Mouse (Mus musculus): ENCODE results near the gene Olfr764-ps1. TPM values are rescaled to one million over a fixed set of nuclear protein-coding genes. Genes with fewer than 3 reads are reported as not detected.

Olfr764-ps1 gene
- not detected in 2 replicates for polyA plus RNA-seq (2012; rRNA removed; ENCODE audit: low replicate concordance)

DNA sequence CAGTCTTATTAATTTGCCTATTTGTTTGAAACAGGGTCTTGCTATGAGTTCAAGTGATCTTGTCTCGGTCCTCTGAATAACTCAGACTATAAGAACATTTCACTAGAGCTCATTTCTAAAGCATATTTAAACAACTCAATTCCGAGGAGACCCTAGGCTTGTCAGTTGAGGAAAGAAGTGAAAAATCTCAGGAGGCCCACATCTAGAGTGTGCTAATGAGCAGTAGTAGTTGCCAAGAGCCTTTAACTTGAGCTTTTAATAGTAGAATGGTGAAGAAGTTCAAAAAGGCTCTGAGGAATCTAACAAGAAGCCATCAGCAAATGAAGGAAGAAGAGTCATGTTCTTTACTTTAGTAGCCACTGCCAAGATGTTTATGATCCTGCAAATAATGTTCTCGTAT is at the start of gene Olfr764-ps1:
Gene Olfr764-ps1 (minus strand): TSS at position 101 of the 400 bp plus-strand sequence.

DNA sequence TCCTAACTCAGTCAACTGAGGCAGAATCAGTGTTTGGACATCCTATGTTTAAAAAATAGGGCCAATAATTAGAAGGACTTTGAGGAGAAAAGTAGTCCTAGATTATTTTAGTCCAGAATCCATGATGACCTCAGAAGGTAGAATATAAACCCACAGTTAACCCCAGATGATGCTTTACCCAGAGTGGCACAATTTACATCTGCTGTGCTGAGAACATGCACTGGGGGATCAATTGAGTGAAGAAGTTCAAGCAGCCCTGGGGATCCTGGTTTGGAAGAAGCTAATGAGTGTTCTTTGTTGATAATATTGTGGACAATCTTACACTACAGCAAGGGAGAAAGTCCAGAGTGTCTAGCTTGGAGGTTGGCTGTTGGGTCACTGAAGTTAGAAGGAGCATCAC is 43.1 kb upstream of the Olfr764-ps1 start, which contains the start of gene Olfr767:
Gene Olfr767 (minus strand): TSS at position 101 of the 400 bp plus-strand sequence.

DNA sequence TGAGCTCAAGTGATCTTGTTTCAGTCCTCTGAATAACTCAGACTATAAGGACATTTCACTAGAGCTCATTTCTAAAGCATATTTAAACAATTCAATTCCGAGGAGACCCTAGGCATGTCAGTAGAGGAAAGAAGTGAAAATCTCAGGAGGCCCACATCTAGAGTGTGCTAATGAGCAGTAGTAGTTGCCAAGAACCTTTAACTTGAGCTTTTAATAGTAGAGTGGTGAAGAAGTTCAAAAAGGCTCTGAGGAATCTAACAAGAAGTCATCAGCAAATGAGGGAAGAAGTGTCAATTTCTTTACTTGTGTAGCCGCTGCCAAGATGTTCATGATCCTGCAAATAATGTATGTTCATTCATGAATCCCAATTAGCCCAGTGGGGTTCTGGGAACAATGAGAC is 29.2 kb upstream of the Olfr764-ps1 start, which contains the start of gene Olfr766-ps1:
Gene Olfr766-ps1 (minus strand): TSS at position 101 of the 400 bp plus-strand sequence.

DNA sequence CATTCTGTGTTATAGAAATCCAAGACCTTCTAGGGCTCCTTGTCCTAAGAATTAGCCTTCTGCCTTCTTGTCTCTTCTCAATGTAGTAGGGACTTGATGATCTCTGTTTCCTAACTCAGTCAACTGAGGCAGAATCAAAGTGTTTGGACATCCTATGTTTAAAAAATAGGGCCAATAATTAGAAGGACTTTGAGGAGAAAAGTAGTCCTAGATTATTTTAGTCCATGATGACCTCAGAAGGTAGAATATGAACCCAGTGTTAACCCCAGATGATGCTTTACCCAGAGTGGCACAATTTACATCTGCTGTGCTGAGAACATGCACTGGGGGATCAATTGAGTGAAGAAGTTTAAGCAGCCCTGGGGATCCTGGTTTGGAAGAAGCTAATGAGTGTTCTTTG is 10.2 kb upstream of the Olfr764-ps1 start, which contains the start of gene Olfr765:
Gene Olfr765 (minus strand): TSS at position 101 of the 400 bp plus-strand sequence.

GRCm38 (mm10) chr10:129010288-129010841 is 29.3 kb downstream of the Olfr764-ps1 start, which contains the start of gene Olfr763:
TSS of gene Olfr763 (plus strand) at chr10:129010791.

DNA sequence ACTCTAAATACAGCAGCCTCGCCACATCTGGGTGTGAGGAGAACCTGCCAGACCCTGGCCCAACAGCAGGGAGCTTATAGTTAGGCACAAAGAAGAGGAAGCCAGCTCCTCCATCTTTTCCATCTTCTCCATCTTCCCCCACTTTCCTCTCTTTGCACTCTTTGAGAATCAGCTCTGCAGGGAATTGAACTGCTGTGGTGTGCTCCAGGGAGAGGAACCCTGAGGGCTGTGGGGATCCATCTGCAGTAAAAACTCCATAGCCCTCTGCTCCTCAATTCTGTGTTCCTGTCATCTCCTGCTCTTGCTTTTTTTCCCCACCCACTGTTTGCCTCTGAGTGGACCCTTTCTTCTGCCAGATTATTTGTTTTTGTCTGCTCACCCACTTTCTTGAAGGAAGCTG is 50.6 kb downstream of the Olfr764-ps1 start, which contains the start of gene Olfr9:
Gene Olfr9 (plus strand): TSS at position 301 of the 400 bp plus-strand sequence.

Other genes with a start within 250 kb of the Olfr764-ps1 start
- gene Mmp19, start 249.0 kb downstream of the Olfr764-ps1 start, polyA plus RNA-seq (2012; rRNA removed; ENCODE audit: low replicate concordance), result 27.6 and 57.1 TPM in 2 replicates
- 11.9 and 12.7 TPM in 2 replicates for gene Dnajc14, start 235.8 kb downstream of the Olfr764-ps1 start, polyA plus RNA-seq (2012; rRNA removed; ENCODE audit: low replicate concordance)
- gene Tmem198b, start 235.5 kb downstream of the Olfr764-ps1 start, polyA plus RNA-seq (2012; rRNA removed; ENCODE audit: low replicate concordance), result 26.8 and 30.4 TPM in 2 replicates
- 3.2 and 13.4 TPM in 2 replicates for gene Sarnp, start 222.6 kb downstream of the Olfr764-ps1 start, polyA plus RNA-seq (2012; rRNA removed; ENCODE audit: low replicate concordance)
- 33.3 and 73.8 TPM in 2 replicates for gene Ormdl2, start 218.3 kb downstream of the Olfr764-ps1 start, polyA plus RNA-seq (2012; rRNA removed; ENCODE audit: low replicate concordance)
- 3.6 and 4.9 TPM in 2 replicates for gene Gdf11, start 148.2 kb downstream of the Olfr764-ps1 start, polyA plus RNA-seq (2012; rRNA removed; ENCODE audit: low replicate concordance)
- 91.7 and 140 TPM in 2 replicates for gene Cd63, start 138.9 kb downstream of the Olfr764-ps1 start, polyA plus RNA-seq (2012; rRNA removed; ENCODE audit: low replicate concordance)
- gene Rdh5, start 117.0 kb downstream of the Olfr764-ps1 start, polyA plus RNA-seq (2012; rRNA removed; ENCODE audit: low replicate concordance), result 36.7 and 39.7 TPM in 2 replicates
- gene Bloc1s1, start 115.9 kb downstream of the Olfr764-ps1 start, polyA plus RNA-seq (2012; rRNA removed; ENCODE audit: low replicate concordance), result 183 and 190 TPM in 2 replicates
- gene Itga7, start 106.1 kb downstream of the Olfr764-ps1 start, polyA plus RNA-seq (2012; rRNA removed; ENCODE audit: low replicate concordance), result 89.8 and 101 TPM in 2 replicates
- gene Mettl7b, start 78.9 kb downstream of the Olfr764-ps1 start, polyA plus RNA-seq (2012; rRNA removed; ENCODE audit: low replicate concordance), result 3.5 and 4.1 TPM in 2 replicates
- gene Olfr9, start 50.5 kb downstream of the Olfr764-ps1 start, polyA plus RNA-seq (2012; rRNA removed; ENCODE audit: low replicate concordance), result not detected in 2 replicates
- gene Olfr763, start 29.1 kb downstream of the Olfr764-ps1 start, polyA plus RNA-seq (2012; rRNA removed; ENCODE audit: low replicate concordance), result not detected in 2 replicates
- gene Olfr765, start 10.1 kb upstream of the Olfr764-ps1 start, polyA plus RNA-seq (2012; rRNA removed; ENCODE audit: low replicate concordance), result not detected in 2 replicates
- not detected in 2 replicates for gene Olfr766-ps1, start 29.1 kb upstream of the Olfr764-ps1 start, polyA plus RNA-seq (2012; rRNA removed; ENCODE audit: low replicate concordance)
- not detected in 2 replicates for gene Olfr767, start 43.0 kb upstream of the Olfr764-ps1 start, polyA plus RNA-seq (2012; rRNA removed; ENCODE audit: low replicate concordance)
- not detected in 2 replicates for gene Olfr768, start 59.5 kb upstream of the Olfr764-ps1 start, polyA plus RNA-seq (2012; rRNA removed; ENCODE audit: low replicate concordance)
- not detected in 2 replicates for gene Olfr769, start 78.0 kb upstream of the Olfr764-ps1 start, polyA plus RNA-seq (2012; rRNA removed; ENCODE audit: low replicate concordance)
- not detected in 2 replicates for gene Olfr770, start 99.1 kb upstream of the Olfr764-ps1 start, polyA plus RNA-seq (2012; rRNA removed; ENCODE audit: low replicate concordance)
- not detected in 2 replicates for gene Olfr771, start 124.9 kb upstream of the Olfr764-ps1 start, polyA plus RNA-seq (2012; rRNA removed; ENCODE audit: low replicate concordance)
- gene Olfr772, start 138.0 kb upstream of the Olfr764-ps1 start, polyA plus RNA-seq (2012; rRNA removed; ENCODE audit: low replicate concordance), result not detected in 2 replicates
- not detected in 2 replicates for gene Olfr773, start 147.5 kb upstream of the Olfr764-ps1 start, polyA plus RNA-seq (2012; rRNA removed; ENCODE audit: low replicate concordance)
- not detected in 2 replicates for gene Olfr774, start 196.3 kb upstream of the Olfr764-ps1 start, polyA plus RNA-seq (2012; rRNA removed; ENCODE audit: low replicate concordance)
- gene Olfr775, start 208.5 kb upstream of the Olfr764-ps1 start, polyA plus RNA-seq (2012; rRNA removed; ENCODE audit: low replicate concordance), result not detected in 2 replicates
- gene Olfr776, start 219.2 kb upstream of the Olfr764-ps1 start, polyA plus RNA-seq (2012; rRNA removed; ENCODE audit: low replicate concordance), result not detected in 2 replicates
- not detected in 2 replicates for gene Olfr777, start 231.6 kb upstream of the Olfr764-ps1 start, polyA plus RNA-seq (2012; rRNA removed; ENCODE audit: low replicate concordance)